Mouse (Mus musculus) liver, embryonic 14.5 days (tissue): ENCODE results near the gene Tmem248. TPM values are rescaled to one million over a fixed set of nuclear protein-coding genes. Genes with fewer than 3 reads are reported as not detected.

Experiments
- ATAC-seq: fragments of 200-750 bp; cut with Nextera tagmentation; 2 replicates; pipeline ENCODE4 v1.8.0; 2017; ENCODE audit warnings: moderate number of reproducible peaks, mild to moderate bottlenecking, moderate library complexity; ENCODE audit not compliant: insufficient read depth
- DNase-seq, 3 experiments: peaks; one replicate each; pipeline ENCODE4 v3.0.0-alpha.2; 2012 to 2013; ENCODE audit warnings: low read depth in 3 of 3, low spot score in 3 of 3
- H3K27ac ChIP-seq: fragments of 300-500 bp; sonication (generic); 2 replicates; pipeline ENCODE4 v1.5.1; 2014; ENCODE audit warnings: moderate library complexity, mild to moderate bottlenecking, control low read depth, inconsistent platforms
- H3K27me3 ChIP-seq: fragments of 300-500 bp; sonication (generic); 2 replicates; pipeline ENCODE4 v1.6.1; 2014; ENCODE audit warnings: mild to moderate bottlenecking, low read length, moderate library complexity; ENCODE audit not compliant: control insufficient read depth, insufficient read depth
- H3K36me3 ChIP-seq: fragments of 300-500 bp; sonication (generic); replicated peaks from 2 replicates; pipeline ENCODE4 v1.6.1; 2014; ENCODE audit warnings: low read depth; ENCODE audit not compliant: control insufficient read depth, insufficient read depth
- H3K4me1 ChIP-seq, 2 experiments: fragments of 200-500 bp in 1 of 2; fragments of 300-500 bp in 1 of 2; sonication (generic) in 1 of 2; replicated peaks; 2 replicates each; pipeline ENCODE4 v1.6.1; 2012 to 2014; ENCODE audit warnings: antibody characterized with exemption in 1 of 2, inconsistent platforms in 1 of 2, low read length in 1 of 2; ENCODE audit not compliant: control insufficient read depth in 2 of 2, insufficient read depth in 2 of 2
- H3K4me2 ChIP-seq: fragments of 300-500 bp; sonication (generic); 2 replicates; pipeline ENCODE4 v1.6.1; 2014; ENCODE audit warnings: low read depth, mild to moderate bottlenecking, control low read depth, moderate library complexity
- H3K4me3 ChIP-seq, 2 experiments: fragments of 200-500 bp in 1 of 2; fragments of 300-500 bp in 1 of 2; sonication (generic) in 1 of 2; 2 replicates each; pipeline ENCODE4 v1.5.1; 2012 to 2014; ENCODE audit warnings: low read depth in 2 of 2, low read length in 2 of 2, mild to moderate bottlenecking in 2 of 2, control low read depth in 1 of 2, inconsistent platforms in 1 of 2, moderate library complexity in 1 of 2; ENCODE audit not compliant: insufficient read depth in 1 of 2
- H3K9ac ChIP-seq: fragments of 300-500 bp; sonication (generic); replicated peaks from 2 replicates; pipeline ENCODE4 v1.6.1; 2014; ENCODE audit warnings: mild to moderate bottlenecking, control low read depth, moderate library complexity
- H3K9me3 ChIP-seq: fragments of 300-500 bp; sonication (generic); 2 replicates; pipeline ENCODE4 v1.6.1; 2016; ENCODE audit warnings: low read length, mixed read lengths; ENCODE audit not compliant: control insufficient read depth
- CTCF ChIP-seq: IDR thresholded peaks from 2 replicates; pipeline ENCODE4 v1.5.1; 2016; ENCODE audit warnings: antibody characterized with exemption, low read depth, control low read depth
- EP300 ChIP-seq: IDR thresholded peaks from 2 replicates; pipeline ENCODE4 v1.6.1; 2016; ENCODE audit warnings: antibody characterized with exemption, low read depth
- WGBS: fragments of 180-500 bp; shearing (Covaris S2); extraction: QIAGEN DNeasy Blood & Tissue Kit; methylation state at CpG from one replicate; pipeline ENCODE4 v1.1.7; 2014; ENCODE audit not compliant: insufficient replicate concordance; 5-methylcytosine and 5-hydroxymethylcytosine counted together
- polyA plus RNA-seq, 2 experiments: library from polyadenylated mRNA; depleted of rRNA in 1 of 2; stranded (reverse) in 1 of 2; unstranded in 1 of 2; fragments of >200 nt; fragmentation: Nextera tagmentation in 1 of 2; extraction: Ambion mirVana in 1 of 2; gene quantifications; 2 replicates each; pipeline versions ENCODE4 v1.2.1 to v1.2.3; 2012 to 2014

Gene Tmem248
- polyA plus RNA-seq, 2 experiments, result 14.1 to 25.4 TPM

- TF ChIP-seq EP300, result no peak
- no peak for TF ChIP-seq CTCF
- H3K4me3 ChIP-seq, result no peak overlapping the region
- WGBS, result 93% methylated on average over 4 of the region's 4 CpGs
- no peaks in the 10 kb centered on the region for H3K9me3 ChIP-seq
- no peak overlapping the region for H3K4me2 ChIP-seq
- ATAC-seq (no peak), DNase-seq (no peak)
- H3K4me1 ChIP-seq, result peaks cover 0 to 7% of the 10 kb centered on the region in 2 experiments; a peak in 2 of 4 replicates
- H3K27me3 ChIP-seq, result no peaks in the 10 kb centered on the region
- H3K9ac ChIP-seq, result no peak overlapping the region
- H3K27ac ChIP-seq, result no peak overlapping the region
- peaks cover 58% of the 10 kb centered on the region for H3K36me3 ChIP-seq
These were observed 9.6 kb upstream of the Tmem248 start for GRCm38 (mm10) chr5:130207299-130207698.

GRCm38 (mm10) chr5:130212956-130213355 lies 3.9 kb upstream of the Tmem248 start:
- H3K4me1 ChIP-seq, result no peaks in the 10 kb centered on the region
- 85% methylated on average over 11 of the region's 11 CpGs for WGBS
- H3K4me2 ChIP-seq, result no peak overlapping the region
- DNase-seq, result no peak
- peaks cover 46% of the 10 kb centered on the region for H3K36me3 ChIP-seq
- ATAC-seq, result no peak
- no peak overlapping the region for H3K27ac ChIP-seq
- H3K4me3 ChIP-seq, result no peak overlapping the region
- H3K27me3 ChIP-seq, result no peaks in the 10 kb centered on the region
- no peaks in the 10 kb centered on the region for H3K9me3 ChIP-seq
- H3K9ac ChIP-seq, result no peak overlapping the region
- TF ChIP-seq EP300 (no peak), CTCF (no peak)

- 80% methylated on average over 4 of the region's 4 CpGs for WGBS
- H3K4me3 ChIP-seq, result no peak overlapping the region
- H3K4me2 ChIP-seq, result no peak overlapping the region
- no peaks in the 10 kb centered on the region for H3K27me3 ChIP-seq
- no peak for TF ChIP-seq EP300
- no peak for TF ChIP-seq CTCF
- ATAC-seq (no peak), DNase-seq (no peak)
- H3K27ac ChIP-seq, result no peak overlapping the region
- peaks cover 8 to 9% of the 10 kb centered on the region in 2 experiments for H3K4me1 ChIP-seq
- no peak overlapping the region for H3K9ac ChIP-seq
- H3K9me3 ChIP-seq, result no peaks in the 10 kb centered on the region
- peaks cover 8% of the 10 kb centered on the region; the same call in 1 of the 2 replicates for H3K36me3 ChIP-seq
These were observed 525 bp downstream of the Tmem248 start for GRCm38 (mm10) chr5:130217406-130217805.

GRCm38 (mm10) chr5:130218336-130218735 lies 1.5 kb downstream of the Tmem248 start:
- ATAC-seq (no peak), DNase-seq (no peak)
- Histone ChIP-seq H3K27me3 (no peaks in the 10 kb centered on the region), H3K27ac (no peak overlapping the region), H3K36me3 (peaks cover under 1% of the 10 kb centered on the region; the same call in 1 of the 2 replicates), H3K9ac (no peak overlapping the region), H3K4me1 (peaks cover 11 to 12% of the 10 kb centered on the region in 2 experiments), H3K4me3 (no peak overlapping the region), H3K9me3 (no peaks in the 10 kb centered on the region), H3K4me2 (no peak overlapping the region)
- TF ChIP-seq CTCF (no peak), EP300 (no peak)
- 83% methylated on average over 5 of the region's 5 CpGs for WGBS

GRCm38 (mm10) chr5:130221316-130221715 lies 4.4 kb downstream of the Tmem248 start:
- peaks cover 18 to 19% of the 10 kb centered on the region in 2 experiments for H3K4me1 ChIP-seq
- H3K9ac ChIP-seq, result peak overlapping the region; percentile 91
- DNase-seq (no peak), ATAC-seq (no peak)
- WGBS, result 50% methylated on average over 2 of the region's 2 CpGs
- H3K36me3 ChIP-seq, result peaks cover 6% of the 10 kb centered on the region; the same call in 1 of the 2 replicates
- H3K4me2 ChIP-seq, result peak overlapping the region; percentile 96
- H3K27me3 ChIP-seq, result no peaks in the 10 kb centered on the region
- no peak overlapping the region; the same call in none of the 2 replicates for H3K27ac ChIP-seq
- no peaks in the 10 kb centered on the region for H3K9me3 ChIP-seq
- TF ChIP-seq EP300 (no peak), CTCF (no peak)
- peak overlapping the region; percentile 88 to 99; a peak in 3 of 4 replicates for H3K4me3 ChIP-seq
